Mouse (Mus musculus) lung, postnatal 0 days (tissue): ENCODE measurements around the gene E130311K13Rik. TPM values are rescaled to one million over a fixed set of nuclear protein-coding genes. Genes with fewer than 3 reads are reported as not detected.

Experiments
- ATAC-seq: fragments of 200-750 bp; cut with Nextera tagmentation; 2 replicates; pipeline ENCODE4 v1.8.0; 2017; ENCODE audit warnings: moderate library complexity
- DNase-seq: peaks from one replicate; pipeline ENCODE4 v3.0.0-alpha.2; 2016; ENCODE audit warnings: low spot score
- H3K27ac ChIP-seq: fragments of 300-500 bp; sonication (generic); 2 replicates; pipeline ENCODE4 v1.5.1; 2014; ENCODE audit warnings: antibody characterized with exemption, mild to moderate bottlenecking, low read length, mixed read lengths
- H3K27me3 ChIP-seq: fragments of 300-500 bp; sonication (generic); replicated peaks from 2 replicates; pipeline ENCODE4 v1.6.1; 2014; ENCODE audit warnings: low read length, mixed read lengths; ENCODE audit not compliant: insufficient read depth
- H3K36me3 ChIP-seq: fragments of 300-500 bp; sonication (generic); 2 replicates; pipeline ENCODE4 v1.6.1; 2014; ENCODE audit warnings: low read length, mixed read lengths; ENCODE audit not compliant: insufficient read depth
- H3K4me1 ChIP-seq: fragments of 300-500 bp; sonication (generic); 2 replicates; pipeline ENCODE4 v1.6.1; 2014; ENCODE audit warnings: antibody characterized with exemption, low read depth, low read length, mixed read lengths; ENCODE audit not compliant: insufficient read depth
- H3K4me2 ChIP-seq: fragments of 300-500 bp; sonication (generic); replicated peaks from 2 replicates; pipeline ENCODE4 v1.6.1; 2014; ENCODE audit warnings: low read depth, mild to moderate bottlenecking, low read length, moderate library complexity, mixed read lengths
- H3K4me3 ChIP-seq: fragments of 300-500 bp; sonication (generic); 2 replicates; pipeline ENCODE4 v1.5.1; 2014; ENCODE audit warnings: low read depth, low read length
- H3K9ac ChIP-seq: fragments of 300-500 bp; sonication (generic); replicated peaks from 2 replicates; pipeline ENCODE4 v1.6.1; 2014; ENCODE audit warnings: low read depth, mild to moderate bottlenecking
- H3K9me3 ChIP-seq: fragments of 300-500 bp; sonication (generic); 2 replicates; pipeline ENCODE4 v1.6.1; 2016; ENCODE audit warnings: low read length, mixed read lengths
- CTCF ChIP-seq: IDR thresholded peaks from 2 replicates; pipeline ENCODE4 v1.5.1; 2016; ENCODE audit warnings: antibody characterized with exemption, mild to moderate bottlenecking
- EP300 ChIP-seq: IDR thresholded peaks from 2 replicates; pipeline ENCODE4 v1.6.1; 2016; ENCODE audit warnings: antibody characterized with exemption, mild to moderate bottlenecking, control low read depth
- WGBS: fragments of 180-500 bp; shearing (Covaris S2); extraction: QIAGEN DNeasy Blood & Tissue Kit; methylation state at CpG from one replicate; pipeline ENCODE4 v1.1.7; 2014; 5-methylcytosine and 5-hydroxymethylcytosine counted together
- polyA plus RNA-seq: library from polyadenylated mRNA; unstranded; fragments of >200 nt; fragmentation: Nextera tagmentation; extraction: Ambion mirVana; gene quantifications from 2 replicates; pipeline ENCODE4 v1.2.1, GENCODE M21; 2015

Gene E130311K13Rik
- polyA plus RNA-seq, 1 experiment from 2014 or later, result 6.6 TPM

GRCm38 (mm10) chr3:63964100-63964921 is 35.0 kb upstream of the E130311K13Rik start, which contains the start of gene Slc33a1:
TSS of gene Slc33a1 (minus strand) at chr3:63964768.
- Histone ChIP-seq H3K4me1 (peaks cover 8% of the 10 kb centered on the region; the same call in 1 of the 2 replicates), H3K36me3 (no peaks in the 10 kb centered on the region), H3K9ac (peak within 1 kb of the TSS; percentile 84), H3K27ac (peak within 1 kb of the TSS; percentile 90), H3K27me3 (no peaks in the 10 kb centered on the region), H3K4me2 (peak within 1 kb of the TSS; percentile 94), H3K4me3 (peak within 1 kb of the TSS; percentile 76), H3K9me3 (no peaks in the 10 kb centered on the region)
- DNase-seq (peak; percentile 99), ATAC-seq (peak; percentile 98)
- WGBS, result under 1% methylated on average over 69 of the region's 69 CpGs
- TF ChIP-seq EP300 (peak; percentile 36; the same call in 1 of the 2 replicates), CTCF (peak; percentile 27)

GRCm38 (mm10) chr3:63963421-63964099 is 34.3 kb upstream of the E130311K13Rik start:
- 4% methylated on average over 25 of the region's 25 CpGs for WGBS
- H3K9me3 ChIP-seq, result no peaks in the 10 kb centered on the region
- no peaks in the 10 kb centered on the region for H3K36me3 ChIP-seq
- H3K4me2 ChIP-seq, result peak overlapping the region; percentile 94
- TF ChIP-seq CTCF (no peak), EP300 (no peak)
- no peaks in the 10 kb centered on the region for H3K27me3 ChIP-seq
- peak overlapping the region; percentile 90 for H3K27ac ChIP-seq
- DNase-seq (peak; percentile 26), ATAC-seq (no peak)
- H3K4me1 ChIP-seq, result peaks cover 8% of the 10 kb centered on the region; the same call in 1 of the 2 replicates
- peak overlapping the region; percentile 84 for H3K9ac ChIP-seq
- H3K4me3 ChIP-seq, result peak overlapping the region; percentile 76

- Histone ChIP-seq H3K9me3 (no peaks in the 10 kb centered on the region), H3K27me3 (no peaks in the 10 kb centered on the region), H3K4me2 (no peak overlapping the region), H3K27ac (no peak overlapping the region), H3K36me3 (no peaks in the 10 kb centered on the region), H3K4me1 (no peaks in the 10 kb centered on the region), H3K4me3 (no peak overlapping the region), H3K9ac (no peak overlapping the region)
- WGBS, result 74% methylated on average over 3 of the region's 3 CpGs
- no peak for ATAC-seq
- DNase-seq, result no peak
- TF ChIP-seq EP300, result no peak
- TF ChIP-seq CTCF, result no peak
These were observed 20.6 kb upstream of the E130311K13Rik start for GRCm38 (mm10) chr3:63949837-63950236.

- ATAC-seq, result no peak
These were observed 12.1 kb upstream of the E130311K13Rik start for GRCm38 (mm10) chr3:63941204-63941850.

GRCm38 (mm10) chr3:63938928-63939327 is 9.7 kb upstream of the E130311K13Rik start:
- Histone ChIP-seq H3K4me3 (no peak overlapping the region), H3K9ac (no peak overlapping the region), H3K9me3 (no peaks in the 10 kb centered on the region), H3K4me1 (no peaks in the 10 kb centered on the region), H3K36me3 (no peaks in the 10 kb centered on the region), H3K4me2 (no peak overlapping the region), H3K27me3 (no peaks in the 10 kb centered on the region), H3K27ac (no peak overlapping the region)
- no peak for DNase-seq
- no peak for TF ChIP-seq CTCF
- no peak for TF ChIP-seq EP300
- no peak for ATAC-seq
- 73% methylated on average over 2 of the region's 2 CpGs for WGBS

More at GRCm38 (mm10) chr3:63941204-63941850, 12.1 kb upstream of the E130311K13Rik start:
- Histone ChIP-seq H3K4me3 (no peak overlapping the region), H3K27ac (no peak overlapping the region), H3K4me2 (no peak overlapping the region), H3K36me3 (no peaks in the 10 kb centered on the region), H3K27me3 (no peaks in the 10 kb centered on the region), H3K9me3 (no peaks in the 10 kb centered on the region), H3K9ac (no peak overlapping the region), H3K4me1 (no peaks in the 10 kb centered on the region)
- 77% methylated on average over 2 of the region's 2 CpGs for whole genome bisulfite sequencing
- DNase-seq, result no peak
- no peak for TF ChIP-seq EP300
- no peak for TF ChIP-seq CTCF

- 62% methylated on average over 3 of the region's 3 CpGs for WGBS
- H3K36me3 ChIP-seq, result peaks cover 4% of the 10 kb centered on the region; the same call in 1 of the 2 replicates
- H3K4me1 ChIP-seq, result no peaks in the 10 kb centered on the region
- H3K27ac ChIP-seq, result no peak overlapping the region
- DNase-seq, result peak; percentile 33
- H3K4me3 ChIP-seq, result no peak overlapping the region
- TF ChIP-seq CTCF (peak; percentile 66), EP300 (no peak)
- no peaks in the 10 kb centered on the region for H3K27me3 ChIP-seq
- no peak for ATAC-seq
- no peak overlapping the region for H3K4me2 ChIP-seq
- H3K9me3 ChIP-seq, result no peaks in the 10 kb centered on the region
- no peak overlapping the region for H3K9ac ChIP-seq
These were observed 9.6 kb downstream of the E130311K13Rik start for GRCm38 (mm10) chr3:63919634-63920033.
